ENCODE assay signal across 8 mouse cellular contexts in genomic region chr2:181365655-181366075, GRCm38 (mm10). TPM values are rescaled to one million over a fixed set of nuclear protein-coding genes. Genes with fewer than 3 reads are reported as not detected.
DNase-seq lines count a peak whose midpoint lies in the region; ATAC-seq and TF ChIP-seq lines count a peak whose summit lies in the region.

No protein-coding gene starts in this region.

- peak overlapping the region; percentile 97 for H3K4me2 ChIP-seq in lung, postnatal 0 days (replicated peaks; ENCODE audit: low read depth, low read length)

- H3K4me1 ChIP-seq in lung, postnatal 0 days (ENCODE audit: insufficient read depth, low read depth, low read length) = peaks cover 13% of the 10 kb centered on the region; the same call in 1 of the 2 replicates
- H3K4me1 ChIP-seq in hindbrain, embryonic 10.5 days (replicated peaks) = peaks cover 41% of the 10 kb centered on the region

- H3K4me3 ChIP-seq in lung, postnatal 0 days (ENCODE audit: low read depth, low read length) = peak overlapping the region; percentile 91
- peak overlapping the region; percentile 90 for H3K4me3 ChIP-seq in hindbrain, embryonic 10.5 days

- no peaks in the 10 kb centered on the region for H3K9me3 ChIP-seq in lung, postnatal 0 days (ENCODE audit: low read length)
- peaks cover 5% of the 10 kb centered on the region for H3K9me3 ChIP-seq in hindbrain, embryonic 10.5 days

- DNase-seq in adrenal gland, postnatal 10 days = peak; percentile 41
- DNase-seq in adrenal gland, postnatal 4 days (ENCODE audit: low spot score in 2 of 2) = no peak
- peak; percentile 41 for DNase-seq in lung, postnatal 0 days (ENCODE audit: low spot score)
- no peak for DNase-seq in lung, postnatal 4 days
- no peak for DNase-seq in hindbrain, embryonic 10.5 days (ENCODE audit: low spot score)
- peak; percentile 14 to 25 for DNase-seq in thymus, postnatal 10 days (ENCODE audit: low spot score in 2 of 2)
- DNase-seq in urinary bladder, postnatal 10 days (ENCODE audit: low spot score) = no peak

- ATAC-seq in lung, postnatal 0 days = peak; percentile 56
- peak; percentile 44 for ATAC-seq in megakaryocyte, adult 5-6 weeks (ENCODE audit: poor library complexity, severe bottlenecking)

- H3K36me3 ChIP-seq in lung, postnatal 0 days (ENCODE audit: insufficient read depth, low read length) = peaks cover 10% of the 10 kb centered on the region; the same call in 1 of the 2 replicates
- peaks cover 62% of the 10 kb centered on the region for H3K36me3 ChIP-seq in hindbrain, embryonic 10.5 days

- H3K27me3 ChIP-seq in lung, postnatal 0 days (replicated peaks; ENCODE audit: insufficient read depth, low read length) = no peaks in the 10 kb centered on the region
- H3K27me3 ChIP-seq in hindbrain, embryonic 10.5 days (ENCODE audit: insufficient read depth, poor library complexity, severe bottlenecking) = no peaks in the 10 kb centered on the region

- peak overlapping the region; percentile 94 for H3K27ac ChIP-seq in lung, postnatal 0 days (ENCODE audit: low read length)
- peak overlapping the region; percentile 95 for H3K27ac ChIP-seq in hindbrain, embryonic 10.5 days

- TF ChIP-seq EP300 in lung, postnatal 0 days (IDR thresholded peaks at IDR 0.05) = no peak

- H3K9ac ChIP-seq in lung, postnatal 0 days (replicated peaks; ENCODE audit: low read depth) = peak overlapping the region; percentile 86

- 2% methylated on average over 20 of the region's 20 CpGs for WGBS in lung, postnatal 0 days
- 0% methylated on average over 20 of the region's 20 CpGs for WGBS in hindbrain, embryonic 10.5 days

- TF ChIP-seq CTCF in lung, postnatal 0 days (IDR thresholded peaks at IDR 0.05) = no peak; the same call in 1 of the 2 replicates

RNA-seq across cellular contexts. Expression of gene Arfrp1, which starts 0.5 kb away (rescaled TPM):
- total RNA-seq in adrenal gland, postnatal 10 days (2021) = 10 to 100 TPM; 37.9 to 48.2 TPM
- 10 to 100 TPM; 43.6 to 48.9 TPM for total RNA-seq in adrenal gland, postnatal 4 days (2021)
- 46.5 and 46.6 TPM in 2 replicates for polyA plus RNA-seq in lung, postnatal 0 days (2015; fragmentation: Nextera tagmentation; extraction: Ambion mirVana)
- polyA plus RNA-seq in hindbrain, embryonic 10.5 days (2016; fragmentation: Nextera tagmentation; extraction: Ambion mirVana) = 75.3 and 75.4 TPM in 2 replicates
- total RNA-seq in megakaryocyte, adult 5-6 weeks (2015) = 22.8 and 29.9 TPM in 2 replicates
- 37.2 and 43.3 TPM in 2 replicates for total RNA-seq in megakaryocyte, adult 5-6 weeks (2017)

RNA-seq across cellular contexts. Expression of gene Zgpat, which starts 0.9 kb away (rescaled TPM):
- 10 to 100 TPM; 26.1 to 37.0 TPM for total RNA-seq in adrenal gland, postnatal 10 days (2021)
- total RNA-seq in adrenal gland, postnatal 4 days (2021) = 10 to 100 TPM; 37.0 to 42.4 TPM
- 22.9 and 26.8 TPM in 2 replicates for polyA plus RNA-seq in lung, postnatal 0 days (2015; fragmentation: Nextera tagmentation; extraction: Ambion mirVana)
- 45.4 and 53.0 TPM in 2 replicates for polyA plus RNA-seq in hindbrain, embryonic 10.5 days (2016; fragmentation: Nextera tagmentation; extraction: Ambion mirVana)
- 4.9 and 7.9 TPM in 2 replicates for total RNA-seq in megakaryocyte, adult 5-6 weeks (2015)
- 28.0 and 29.5 TPM in 2 replicates for total RNA-seq in megakaryocyte, adult 5-6 weeks (2017)

RNA-seq across cellular contexts. Expression of gene Lime1, which starts 14.2 kb away (rescaled TPM):
- total RNA-seq in adrenal gland, postnatal 10 days (2021) = 10 to 100 TPM in 1 of 2 experiments, 1 to 10 TPM in 1; 8.8 to 19.2 TPM
- total RNA-seq in adrenal gland, postnatal 4 days (2021) = 10 to 100 TPM; 21.8 to 28.4 TPM
- polyA plus RNA-seq in lung, postnatal 0 days (2015; fragmentation: Nextera tagmentation; extraction: Ambion mirVana) = 12.2 and 13.5 TPM in 2 replicates
- polyA plus RNA-seq in hindbrain, embryonic 10.5 days (2016; fragmentation: Nextera tagmentation; extraction: Ambion mirVana) = 29.5 and 29.7 TPM in 2 replicates
- 21.5 and 25.4 TPM in 2 replicates for total RNA-seq in megakaryocyte, adult 5-6 weeks (2015)
- total RNA-seq in megakaryocyte, adult 5-6 weeks (2017) = 20.4 and 28.9 TPM in 2 replicates

RNA-seq across cellular contexts. Expression of gene Rtel1, which starts 46.1 kb away (rescaled TPM):
- total RNA-seq in adrenal gland, postnatal 10 days (2021) = 10 to 100 TPM; 33.0 to 50.3 TPM
- total RNA-seq in adrenal gland, postnatal 4 days (2021) = 10 to 100 TPM; 65.6 to 69.4 TPM
- polyA plus RNA-seq in lung, postnatal 0 days (2015; fragmentation: Nextera tagmentation; extraction: Ambion mirVana) = 8.0 and 10.4 TPM in 2 replicates
- polyA plus RNA-seq in hindbrain, embryonic 10.5 days (2016; fragmentation: Nextera tagmentation; extraction: Ambion mirVana) = 57.7 and 68.1 TPM in 2 replicates
- total RNA-seq in megakaryocyte, adult 5-6 weeks (2015) = 26.8 and 34.1 TPM in 2 replicates
- 21.6 and 25.8 TPM in 2 replicates for total RNA-seq in megakaryocyte, adult 5-6 weeks (2017)

RNA-seq across cellular contexts. Expression of gene Stmn3, which starts 51.4 kb away (rescaled TPM):
- 10 to 100 TPM; 19.1 to 35.7 TPM for total RNA-seq in adrenal gland, postnatal 10 days (2021)
- total RNA-seq in adrenal gland, postnatal 4 days (2021) = 10 to 100 TPM; 32.2 to 45.5 TPM
- polyA plus RNA-seq in lung, postnatal 0 days (2015; fragmentation: Nextera tagmentation; extraction: Ambion mirVana) = 0.51 and 0.95 TPM in 2 replicates
- 122 and 329 TPM in 2 replicates for polyA plus RNA-seq in hindbrain, embryonic 10.5 days (2016; fragmentation: Nextera tagmentation; extraction: Ambion mirVana)
- total RNA-seq in megakaryocyte, adult 5-6 weeks (2015) = not detected in 2 replicates
- total RNA-seq in megakaryocyte, adult 5-6 weeks (2017) = not detected in 2 replicates

Comparison
In these comparisons a context has a peak if more than half of its experiments do, and no peak if none do; other contexts are left out.
1. DNase-seq: peak in adrenal gland, postnatal 10 days (single experiment), lung, postnatal 0 days (single experiment) and thymus, postnatal 10 days (2 of 2); none in adrenal gland, postnatal 4 days (0 of 2), lung, postnatal 4 days (0 of 2), hindbrain, embryonic 10.5 days (single experiment) and urinary bladder, postnatal 10 days (single experiment).